Mouse (Mus musculus): ENCODE data around the gene Casp6. TPM values are rescaled to one million over a fixed set of nuclear protein-coding genes. Genes with fewer than 3 reads are reported as not detected.

Gene Casp6
- polyA plus RNA-seq, 2 experiments, result 20.6 to 36.0 TPM

DNA sequence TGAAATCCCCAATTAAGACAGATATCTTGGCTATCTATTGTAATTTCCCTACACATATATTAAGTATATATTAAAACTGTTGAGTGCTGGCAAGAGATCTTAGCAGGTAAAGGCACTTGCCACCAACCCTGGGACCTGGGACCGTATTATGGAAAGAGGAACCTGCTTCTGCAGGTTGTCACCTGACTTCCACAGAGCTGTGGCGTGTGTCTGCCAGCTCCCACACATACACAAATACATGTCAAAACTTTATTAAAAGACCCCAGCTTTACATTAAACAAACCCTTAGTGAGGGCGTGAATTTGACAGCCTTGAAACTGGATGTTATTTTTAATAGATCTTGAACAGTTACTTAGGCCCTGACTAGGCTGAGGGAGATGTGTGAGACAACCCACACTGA, 2.1 kb downstream of the Casp6 start:
- no peak overlapping the region for H3K4me3 ChIP-seq (ENCODE audit: insufficient read depth in 1 of 2, low read depth in 2 of 2, low read length in 2 of 2)
- H3K9me3 ChIP-seq (ENCODE audit: control insufficient read depth, low read length), result no peaks in the 10 kb centered on the region
- H3K9ac ChIP-seq (replicated peaks), result no peak overlapping the region
- H3K27ac ChIP-seq, result no peak overlapping the region
- DNase-seq (ENCODE audit: low read depth in 3 of 3, low spot score in 3 of 3), result no peak
- TF ChIP-seq EP300 (IDR thresholded peaks at IDR 0.05; ENCODE audit: low read depth), result no peak
- no peak for TF ChIP-seq CTCF (IDR thresholded peaks at IDR 0.05; ENCODE audit: low read depth)
- H3K27me3 ChIP-seq (ENCODE audit: control insufficient read depth, insufficient read depth, low read length), result no peaks in the 10 kb centered on the region
- H3K4me2 ChIP-seq (ENCODE audit: low read depth), result no peak overlapping the region; the same call in 1 of the 2 replicates
- peaks cover 13 to 28% of the 10 kb centered on the region in 2 experiments for H3K4me1 ChIP-seq (replicated peaks; ENCODE audit: control insufficient read depth in 2 of 2, insufficient read depth in 2 of 2, low read length in 1 of 2)
- WGBS (ENCODE audit: insufficient replicate concordance), result 77% methylated on average over 3 of the region's 3 CpGs
- no peak for ATAC-seq (ENCODE audit: insufficient read depth)
- H3K36me3 ChIP-seq (replicated peaks; ENCODE audit: control insufficient read depth, insufficient read depth, low read depth), result no peaks in the 10 kb centered on the region; the same call in 1 of the 2 replicates

DNA sequence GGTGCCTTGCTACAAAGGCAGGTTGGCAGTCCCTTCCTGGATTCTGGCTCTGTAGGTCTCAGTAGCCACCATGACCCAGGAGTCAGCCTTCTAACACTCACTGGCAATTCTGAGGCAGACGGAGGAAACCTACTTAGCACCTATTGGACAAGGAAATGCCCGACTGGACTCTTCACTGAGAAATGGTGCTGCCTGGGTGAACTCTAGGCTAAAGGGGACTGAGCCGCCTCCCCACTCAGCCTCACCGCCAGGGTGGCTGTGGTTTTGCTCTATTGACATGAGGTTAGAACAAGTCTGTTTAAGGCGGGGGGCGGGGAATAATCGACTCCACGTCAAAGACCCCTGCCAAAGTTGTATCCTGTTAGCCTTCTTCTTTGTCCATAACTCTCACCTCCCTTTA, 2.6 kb downstream of the Casp6 start:
- Histone ChIP-seq H3K9ac (replicated peaks) (no peak overlapping the region), H3K4me3 (ENCODE audit: insufficient read depth in 1 of 2, low read depth in 2 of 2, low read length in 2 of 2) (no peak overlapping the region), H3K27ac (no peak overlapping the region), H3K9me3 (ENCODE audit: control insufficient read depth, low read length) (no peaks in the 10 kb centered on the region), H3K4me2 (ENCODE audit: low read depth) (no peak overlapping the region), H3K4me1 (replicated peaks; ENCODE audit: control insufficient read depth in 2 of 2, insufficient read depth in 2 of 2, low read length in 1 of 2) (peaks cover 10 to 26% of the 10 kb centered on the region in 2 experiments), H3K27me3 (ENCODE audit: control insufficient read depth, insufficient read depth, low read length) (no peaks in the 10 kb centered on the region), H3K36me3 (replicated peaks; ENCODE audit: control insufficient read depth, insufficient read depth, low read depth) (peaks cover under 1% of the 10 kb centered on the region)
- ATAC-seq (ENCODE audit: insufficient read depth) (no peak), DNase-seq (ENCODE audit: low read depth in 3 of 3, low spot score in 3 of 3) (no peak)
- TF ChIP-seq EP300 (IDR thresholded peaks at IDR 0.05; ENCODE audit: low read depth) (no peak), CTCF (IDR thresholded peaks at IDR 0.05; ENCODE audit: low read depth) (no peak)
- 53% methylated on average over 8 of the region's 8 CpGs for WGBS (ENCODE audit: insufficient replicate concordance)

DNA sequence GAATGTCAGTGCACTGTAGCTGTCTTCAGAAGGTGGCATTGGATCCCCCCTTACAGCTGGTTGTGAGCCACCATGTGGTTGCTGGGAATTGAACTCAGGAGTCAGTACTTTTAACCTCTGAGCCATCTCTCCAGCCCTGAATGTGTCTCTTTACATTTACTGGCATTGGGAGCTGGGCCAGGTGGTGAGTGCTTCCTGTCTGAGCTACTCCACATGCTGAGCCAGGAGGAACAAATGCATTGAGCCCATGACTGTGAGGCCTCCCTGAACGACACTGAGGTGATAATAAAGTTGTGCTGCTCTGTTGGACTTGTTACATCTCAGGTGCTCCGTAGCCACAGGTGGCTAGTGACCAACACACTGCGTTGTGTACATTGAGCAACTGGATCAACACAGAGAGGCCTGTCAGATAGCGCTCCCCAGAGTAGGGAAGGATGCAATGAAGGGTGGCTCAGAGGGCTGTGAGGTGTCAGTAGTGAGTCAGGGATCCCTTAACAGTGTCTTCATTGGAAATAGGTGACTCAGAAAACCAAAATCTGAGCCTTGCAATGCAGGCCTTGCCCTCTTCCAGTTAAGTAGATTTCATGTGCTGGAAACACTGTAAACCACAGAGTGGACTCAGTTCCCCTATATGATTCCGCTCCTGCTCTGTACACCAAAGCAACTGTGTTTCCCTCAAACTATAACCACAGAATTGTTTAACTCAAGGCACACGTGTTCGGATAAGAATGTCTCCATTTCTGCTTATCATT, 3.3 kb downstream of the Casp6 start:
- H3K9ac ChIP-seq (replicated peaks), result no peak overlapping the region
- H3K4me1 ChIP-seq (replicated peaks; ENCODE audit: control insufficient read depth in 2 of 2, insufficient read depth in 2 of 2, low read length in 1 of 2), result peaks cover 10 to 26% of the 10 kb centered on the region in 2 experiments
- WGBS (ENCODE audit: insufficient replicate concordance), result 67% methylated on average over 7 of the region's 7 CpGs
- no peak overlapping the region for H3K4me3 ChIP-seq (ENCODE audit: insufficient read depth in 1 of 2, low read depth in 2 of 2, low read length in 2 of 2)
- TF ChIP-seq CTCF (IDR thresholded peaks at IDR 0.05; ENCODE audit: low read depth) (no peak), EP300 (IDR thresholded peaks at IDR 0.05; ENCODE audit: low read depth) (no peak)
- H3K27me3 ChIP-seq (ENCODE audit: control insufficient read depth, insufficient read depth, low read length), result no peaks in the 10 kb centered on the region
- DNase-seq (ENCODE audit: low read depth in 3 of 3, low spot score in 3 of 3) (no peak), ATAC-seq (ENCODE audit: insufficient read depth) (no peak)
- H3K27ac ChIP-seq, result no peak overlapping the region
- H3K9me3 ChIP-seq (ENCODE audit: control insufficient read depth, low read length), result no peaks in the 10 kb centered on the region
- no peak overlapping the region for H3K4me2 ChIP-seq (ENCODE audit: low read depth)
- peaks cover 2% of the 10 kb centered on the region for H3K36me3 ChIP-seq (replicated peaks; ENCODE audit: control insufficient read depth, insufficient read depth, low read depth)

DNA sequence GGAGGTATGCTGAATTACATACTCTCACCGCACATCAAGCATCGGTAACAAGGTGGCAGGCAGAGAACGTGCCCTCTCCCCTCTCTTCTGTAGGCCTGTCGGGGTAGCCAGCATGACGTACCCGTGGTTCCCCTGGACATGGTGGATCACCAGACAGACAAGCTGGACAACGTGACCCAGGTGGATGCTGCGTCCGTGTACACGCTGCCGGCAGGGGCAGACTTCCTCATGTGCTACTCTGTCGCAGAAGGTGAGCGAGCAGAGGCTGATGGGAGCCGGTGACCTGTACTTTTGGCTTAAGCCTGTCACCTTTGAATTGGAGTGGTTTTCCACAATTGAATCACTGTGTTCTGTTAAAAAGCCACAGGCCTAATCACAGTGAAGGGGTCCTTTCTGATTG, 10.8 kb downstream of the Casp6 start:
- TF ChIP-seq CTCF (IDR thresholded peaks at IDR 0.05; ENCODE audit: low read depth) (no peak), EP300 (IDR thresholded peaks at IDR 0.05; ENCODE audit: low read depth) (no peak)
- ATAC-seq (ENCODE audit: insufficient read depth) (no peak), DNase-seq (ENCODE audit: low read depth in 3 of 3, low spot score in 3 of 3) (no peak)
- Histone ChIP-seq H3K4me2 (ENCODE audit: low read depth) (no peak overlapping the region), H3K9ac (replicated peaks) (no peak overlapping the region), H3K4me1 (replicated peaks; ENCODE audit: control insufficient read depth in 2 of 2, insufficient read depth in 2 of 2, low read length in 1 of 2) (no peaks in the 10 kb centered on the region), H3K9me3 (ENCODE audit: control insufficient read depth, low read length) (no peaks in the 10 kb centered on the region), H3K36me3 (replicated peaks; ENCODE audit: control insufficient read depth, insufficient read depth, low read depth) (peaks cover 14% of the 10 kb centered on the region; the same call in 1 of the 2 replicates), H3K27me3 (ENCODE audit: control insufficient read depth, insufficient read depth, low read length) (no peaks in the 10 kb centered on the region), H3K4me3 (ENCODE audit: insufficient read depth in 1 of 2, low read depth in 2 of 2, low read length in 2 of 2) (no peak overlapping the region), H3K27ac (no peak overlapping the region)
- WGBS (ENCODE audit: insufficient replicate concordance), result 89% methylated on average over 14 of the region's 14 CpGs

DNA sequence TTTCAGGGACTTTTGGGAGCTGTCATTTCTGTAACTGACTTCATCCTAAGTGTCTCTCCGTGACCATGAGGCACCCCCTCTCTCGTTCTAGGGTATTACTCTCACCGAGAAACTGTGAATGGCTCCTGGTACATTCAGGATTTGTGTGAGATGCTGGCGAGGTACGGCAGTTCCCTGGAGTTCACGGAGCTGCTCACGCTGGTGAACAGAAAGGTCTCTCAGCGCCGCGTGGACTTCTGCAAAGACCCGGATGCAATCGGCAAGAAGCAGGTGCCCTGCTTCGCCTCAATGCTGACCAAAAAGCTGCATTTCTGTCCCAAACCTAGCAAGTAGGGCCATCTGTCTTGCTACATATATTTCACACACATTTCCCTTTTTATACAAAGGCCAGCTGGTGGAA, 12.0 kb downstream of the Casp6 start:
- H3K9ac ChIP-seq (replicated peaks), result no peak overlapping the region
- peaks cover 14% of the 10 kb centered on the region; the same call in 1 of the 2 replicates for H3K36me3 ChIP-seq (replicated peaks; ENCODE audit: control insufficient read depth, insufficient read depth, low read depth)
- WGBS (ENCODE audit: insufficient replicate concordance), result 82% methylated on average over 13 of the region's 13 CpGs

More for the DNA sequence above, 12.0 kb downstream of the Casp6 start:
- H3K27ac ChIP-seq, result no peak overlapping the region
- no peak overlapping the region for H3K4me3 ChIP-seq (ENCODE audit: insufficient read depth in 1 of 2, low read depth in 2 of 2, low read length in 2 of 2)
- no peak for DNase-seq (ENCODE audit: low read depth in 3 of 3, low spot score in 3 of 3)
- TF ChIP-seq CTCF (IDR thresholded peaks at IDR 0.05; ENCODE audit: low read depth) (no peak), EP300 (IDR thresholded peaks at IDR 0.05; ENCODE audit: low read depth) (no peak)
- H3K27me3 ChIP-seq (ENCODE audit: control insufficient read depth, insufficient read depth, low read length), result no peaks in the 10 kb centered on the region
- H3K9me3 ChIP-seq (ENCODE audit: control insufficient read depth, low read length), result no peaks in the 10 kb centered on the region
- H3K4me2 ChIP-seq (ENCODE audit: low read depth), result no peak overlapping the region
- H3K4me1 ChIP-seq (replicated peaks; ENCODE audit: control insufficient read depth in 2 of 2, insufficient read depth in 2 of 2, low read length in 1 of 2), result no peaks in the 10 kb centered on the region
- ATAC-seq (ENCODE audit: insufficient read depth), result no peak

All from liver, embryonic 14.5 days (tissue).